Mouse (Mus musculus) heart, postnatal 0 days (tissue): Measurements from ENCODE around the gene Gm21312. TPM values are rescaled to one million over a fixed set of nuclear protein-coding genes. Genes with fewer than 3 reads are reported as not detected.

Experiments used
- ATAC-seq: fragments of 200-750 bp; cut with Nextera tagmentation; 2 replicates; pipeline ENCODE4 v1.8.0; 2017; ENCODE audit warnings: low read depth, moderate number of reproducible peaks, moderate library complexity; ENCODE audit not compliant: insufficient read depth
- DNase-seq: peaks from one replicate; pipeline ENCODE4 v3.0.0-alpha.2; 2016; ENCODE audit warnings: low spot score
- H3K27ac ChIP-seq: fragments of 300-500 bp; sonication (generic); 2 replicates; pipeline ENCODE4 v1.5.1; 2014; ENCODE audit warnings: low read depth, mild to moderate bottlenecking
- H3K27me3 ChIP-seq: fragments of 300-500 bp; sonication (generic); 2 replicates; pipeline ENCODE4 v1.6.1; 2014; ENCODE audit warnings: low read length, mixed read lengths; ENCODE audit not compliant: control insufficient read depth, insufficient read depth
- H3K36me3 ChIP-seq: fragments of 300-500 bp; sonication (generic); replicated peaks from 2 replicates; pipeline ENCODE4 v1.6.1; 2014; ENCODE audit warnings: low read length, mixed read lengths; ENCODE audit not compliant: control insufficient read depth, insufficient read depth
- H3K4me1 ChIP-seq: fragments of 300-500 bp; sonication (generic); 2 replicates; pipeline ENCODE4 v1.6.1; 2014; ENCODE audit warnings: antibody characterized with exemption; ENCODE audit not compliant: control insufficient read depth, insufficient read depth
- H3K4me2 ChIP-seq: fragments of 300-500 bp; sonication (generic); 2 replicates; pipeline ENCODE4 v1.6.1; 2014; ENCODE audit warnings: low read depth, mild to moderate bottlenecking, low read length, moderate library complexity
- H3K4me3 ChIP-seq: fragments of 300-500 bp; sonication (generic); 2 replicates; pipeline ENCODE4 v1.5.1; 2014; ENCODE audit warnings: low read depth, low read length
- H3K9ac ChIP-seq: fragments of 300-500 bp; sonication (generic); replicated peaks from 2 replicates; pipeline ENCODE4 v1.6.1; 2014; ENCODE audit warnings: low read depth, low read length, mixed read lengths
- H3K9me3 ChIP-seq: fragments of 300-500 bp; sonication (generic); replicated peaks from 2 replicates; pipeline ENCODE4 v1.6.1; 2016; ENCODE audit warnings: low read length; ENCODE audit not compliant: control insufficient read depth
- CTCF ChIP-seq: IDR thresholded peaks from 2 replicates; pipeline ENCODE4 v1.5.1; 2016; ENCODE audit warnings: antibody characterized with exemption, control low read depth, low read depth
- EP300 ChIP-seq: IDR thresholded peaks from 2 replicates; pipeline ENCODE4 v1.6.1; 2016; ENCODE audit warnings: antibody characterized with exemption, low read depth
- WGBS: fragments of 180-500 bp; shearing (Covaris S2); extraction: QIAGEN DNeasy Blood & Tissue Kit; methylation state at CpG from one replicate; pipeline ENCODE4 v1.1.7; 2014; 5-methylcytosine and 5-hydroxymethylcytosine counted together
- polyA plus RNA-seq: library from polyadenylated mRNA; unstranded; fragments of >200 nt; fragmentation: Nextera tagmentation; extraction: Ambion mirVana; gene quantifications from 2 replicates; pipeline ENCODE4 v1.2.1, GENCODE M21; 2015
- total RNA-seq: library from RNA; depleted of rRNA; stranded (reverse); fragments of >200 nt; gene quantifications from 2 replicates; pipeline ENCODE4 v1.2.3, GENCODE M21; 2014; ENCODE audit warnings: low replicate concordance; rRNA removed

The Gm21312 gene
- total and polyA plus RNA-seq, 2 experiments from 2014 or later: not detected

DNA sequence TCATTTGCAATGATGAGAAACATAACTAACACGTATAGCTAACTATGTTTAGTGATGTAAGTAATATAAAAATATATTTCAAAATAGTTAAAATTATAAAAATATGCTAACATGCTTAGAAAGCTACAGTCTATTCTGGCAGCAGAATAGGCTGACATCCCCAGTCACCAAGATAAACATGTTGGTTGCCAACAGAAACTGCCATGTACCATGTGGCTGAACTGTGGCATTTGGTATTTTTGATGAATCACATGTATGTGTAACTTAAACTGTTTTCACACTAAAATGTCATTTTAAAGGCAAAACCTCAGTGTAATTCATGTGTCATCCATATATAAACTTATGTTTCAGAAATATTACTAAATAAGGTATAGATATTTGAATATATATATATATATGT, 32.8 kb downstream of the Gm21312 start:
- no peak overlapping the region for H3K4me3 ChIP-seq
- DNase-seq: no peak
- no peak overlapping the region for H3K9ac ChIP-seq
- no peak for ATAC-seq
- TF ChIP-seq EP300: no peak
- TF ChIP-seq CTCF: no peak
- no peaks in the 10 kb centered on the region for H3K36me3 ChIP-seq
- no peaks in the 10 kb centered on the region for H3K9me3 ChIP-seq
- no peaks in the 10 kb centered on the region for H3K27me3 ChIP-seq
- H3K4me2 ChIP-seq: no peak overlapping the region
- no peak overlapping the region for H3K27ac ChIP-seq
- H3K4me1 ChIP-seq: no peaks in the 10 kb centered on the region
- 83% methylated on average over 1 of the region's 1 CpGs for WGBS

- H3K27me3 ChIP-seq: no peaks in the 10 kb centered on the region
- no peaks in the 10 kb centered on the region for H3K36me3 ChIP-seq
- H3K27ac ChIP-seq: no peak overlapping the region
- ATAC-seq (no peak), DNase-seq (no peak)
- H3K9ac ChIP-seq: no peak overlapping the region
- H3K4me1 ChIP-seq: no peaks in the 10 kb centered on the region
- H3K4me3 ChIP-seq: no peak overlapping the region
- H3K4me2 ChIP-seq: no peak overlapping the region
- no peak for TF ChIP-seq EP300
- TF ChIP-seq CTCF: no peak
- WGBS: 57% methylated on average over 3 of the region's 3 CpGs
- H3K9me3 ChIP-seq: no peaks in the 10 kb centered on the region
Measured at GRCm38 (mm10) chr10:104210268-104210990, 33.6 kb downstream of the Gm21312 start.

- no peak overlapping the region for H3K4me3 ChIP-seq
- DNase-seq (no peak), ATAC-seq (no peak)
- H3K9ac ChIP-seq: no peak overlapping the region
- WGBS: 76% methylated on average over 5 of the region's 5 CpGs
- no peaks in the 10 kb centered on the region for H3K9me3 ChIP-seq
- no peak overlapping the region for H3K4me2 ChIP-seq
- no peak for TF ChIP-seq EP300
- H3K36me3 ChIP-seq: no peaks in the 10 kb centered on the region
- H3K4me1 ChIP-seq: no peaks in the 10 kb centered on the region
- H3K27ac ChIP-seq: no peak overlapping the region
- H3K27me3 ChIP-seq: no peaks in the 10 kb centered on the region
Measured at GRCm38 (mm10) chr10:104214527-104214926, 37.7 kb downstream of the Gm21312 start.

- TF ChIP-seq EP300: no peak
- Histone ChIP-seq H3K4me3 (no peak overlapping the region), H3K36me3 (no peaks in the 10 kb centered on the region), H3K4me2 (no peak overlapping the region), H3K4me1 (no peaks in the 10 kb centered on the region), H3K9me3 (0 out of 2 replicates have a peak, but pooled peaks cover 6% of the 10 kb centered on the region), H3K9ac (no peak overlapping the region), H3K27me3 (no peaks in the 10 kb centered on the region), H3K27ac (no peak overlapping the region)
- ATAC-seq (no peak), DNase-seq (no peak)
- 70% methylated on average over 6 of the region's 6 CpGs for WGBS
Measured at GRCm38 (mm10) chr10:104220303-104221021, 43.6 kb downstream of the Gm21312 start.

Other genes with a start within 250 kb of the Gm21312 start
- gene Gm21293, start 34.0 kb upstream of the Gm21312 start, total RNA-seq: not detected in 2 replicates
- gene Gm21293, start 34.0 kb upstream of the Gm21312 start, polyA plus RNA-seq: not detected in 2 replicates
- gene Gm6763, start 25.5 kb upstream of the Gm21312 start, total RNA-seq: not detected in 2 replicates
- not detected in 2 replicates for gene Gm6763, start 25.5 kb upstream of the Gm21312 start, polyA plus RNA-seq
- gene Gm8764, start 17.0 kb upstream of the Gm21312 start, total RNA-seq: not detected in 2 replicates
- not detected in 2 replicates for gene Gm8764, start 17.0 kb upstream of the Gm21312 start, polyA plus RNA-seq
- gene Gm21304, start 8.5 kb upstream of the Gm21312 start, total RNA-seq: not detected in 2 replicates
- gene Gm21304, start 8.5 kb upstream of the Gm21312 start, polyA plus RNA-seq: not detected in 2 replicates
- gene Gm20765, start 8.5 kb downstream of the Gm21312 start, total RNA-seq: not detected in 2 replicates
- not detected in 2 replicates for gene Gm20765, start 8.5 kb downstream of the Gm21312 start, polyA plus RNA-seq
- gene Gm4340, start 17.0 kb downstream of the Gm21312 start, total RNA-seq: not detected in 2 replicates
- not detected in 2 replicates for gene Gm4340, start 17.0 kb downstream of the Gm21312 start, polyA plus RNA-seq